Mouse (Mus musculus): ENCODE results near the gene Bola3.

DNA sequence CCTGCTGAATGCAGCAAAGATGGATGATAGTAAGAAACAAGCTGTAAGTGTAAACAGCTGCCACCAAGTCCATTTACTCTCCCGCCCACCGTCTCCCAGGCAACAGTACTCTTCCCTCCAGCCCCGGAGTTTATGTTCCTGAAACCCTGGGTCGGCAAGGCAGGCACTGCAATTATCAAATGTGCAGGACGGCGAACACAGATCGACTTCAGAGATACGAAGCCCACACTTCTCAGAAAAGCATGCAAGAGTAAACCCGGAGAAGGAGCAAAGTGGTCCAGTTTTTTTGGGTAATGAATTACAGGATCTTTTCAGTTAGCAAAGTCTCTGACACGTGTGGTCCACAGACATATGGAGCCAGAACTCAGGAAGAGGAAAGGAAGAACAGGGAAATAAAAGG is 32.9 kb upstream of the Bola3 start:
- no peak for TF ChIP-seq CTCF (IDR thresholded peaks at IDR 0.05; ENCODE audit: control insufficient read depth, insufficient read depth, low read length)
- TF ChIP-seq POLR2A (IDR thresholded peaks at IDR 0.05; ENCODE audit: borderline replicate concordance, control insufficient read depth, low read depth, low read length), result no peak

Data from bone marrow, adult 2 months (tissue).